Mouse (Mus musculus) CD4-positive, CD25-positive, alpha-beta regulatory T cell, adult 2 months (primary cell): ENCODE data around the gene Abcc4.
A peak's percentile ranks its signal among the peaks of the same experiment; 100 is the strongest.
"Not testable (repeated sequence)": the region's sequence is repeated elsewhere in the genome, so short reads cannot be mapped to it uniquely, and the experiment has no call there.

Source experiments
- DNase-seq: peaks from one replicate; pipeline ENCODE4 v3.0.0-alpha.2; 2012; ENCODE audit warnings: low read depth, low spot score

Gene Abcc4

GRCm38 (mm10) chr14:118579013-118579728 lies 126.8 kb downstream of the Abcc4 start:
- DNase-seq = no peak

GRCm38 (mm10) chr14:118577895-118578294 lies 128.1 kb downstream of the Abcc4 start:
- DNase-seq = peak; percentile 6

- no peak for DNase-seq
These were observed 133.3 kb downstream of the Abcc4 start for GRCm38 (mm10) chr14:118572688-118573245.

- no peak for DNase-seq
These were observed 136.4 kb downstream of the Abcc4 start for GRCm38 (mm10) chr14:118569586-118569985.

GRCm38 (mm10) chr14:118568116-118568673 lies 137.8 kb downstream of the Abcc4 start:
- DNase-seq = no peak

GRCm38 (mm10) chr14:118566809-118567208 lies 139.2 kb downstream of the Abcc4 start:
- no peak for DNase-seq

- DNase-seq = no peak
These were observed 139.8 kb downstream of the Abcc4 start for GRCm38 (mm10) chr14:118566214-118566688.

GRCm38 (mm10) chr14:118565696-118566095 lies 140.3 kb downstream of the Abcc4 start:
- DNase-seq = no peak

- no peak for DNase-seq
These were observed 142.4 kb downstream of the Abcc4 start for GRCm38 (mm10) chr14:118563570-118563969.

GRCm38 (mm10) chr14:118552901-118553475 lies 153.0 kb downstream of the Abcc4 start:
- no peak for DNase-seq

- DNase-seq = no peak
These were observed 153.6 kb downstream of the Abcc4 start for GRCm38 (mm10) chr14:118552390-118552789.

GRCm38 (mm10) chr14:118551725-118552285 lies 154.2 kb downstream of the Abcc4 start:
- no peak for DNase-seq

GRCm38 (mm10) chr14:118551061-118551724 lies 154.8 kb downstream of the Abcc4 start:
- DNase-seq = no peak

GRCm38 (mm10) chr14:118544493-118544892 lies 161.5 kb downstream of the Abcc4 start:
- no peak for DNase-seq

GRCm38 (mm10) chr14:118542947-118543346 lies 163.1 kb downstream of the Abcc4 start:
- no peak for DNase-seq

GRCm38 (mm10) chr14:118531539-118531938 lies 174.5 kb downstream of the Abcc4 start:
- no peak for DNase-seq

GRCm38 (mm10) chr14:118514280-118515031 lies 191.6 kb downstream of the Abcc4 start:
- DNase-seq = no peak

GRCm38 (mm10) chr14:118511715-118512114 lies 194.3 kb downstream of the Abcc4 start:
- DNase-seq = not testable (repeated sequence)

GRCm38 (mm10) chr14:118510793-118511192 lies 195.2 kb downstream of the Abcc4 start:
- DNase-seq = no peak

- no peak for DNase-seq
These were observed 195.8 kb downstream of the Abcc4 start for GRCm38 (mm10) chr14:118510216-118510615.

GRCm38 (mm10) chr14:118507829-118508228 lies 198.2 kb downstream of the Abcc4 start:
- DNase-seq = no peak
